Comparison of ENCODE assay signal across 9 mouse cellular contexts in the genomic region with DNA sequence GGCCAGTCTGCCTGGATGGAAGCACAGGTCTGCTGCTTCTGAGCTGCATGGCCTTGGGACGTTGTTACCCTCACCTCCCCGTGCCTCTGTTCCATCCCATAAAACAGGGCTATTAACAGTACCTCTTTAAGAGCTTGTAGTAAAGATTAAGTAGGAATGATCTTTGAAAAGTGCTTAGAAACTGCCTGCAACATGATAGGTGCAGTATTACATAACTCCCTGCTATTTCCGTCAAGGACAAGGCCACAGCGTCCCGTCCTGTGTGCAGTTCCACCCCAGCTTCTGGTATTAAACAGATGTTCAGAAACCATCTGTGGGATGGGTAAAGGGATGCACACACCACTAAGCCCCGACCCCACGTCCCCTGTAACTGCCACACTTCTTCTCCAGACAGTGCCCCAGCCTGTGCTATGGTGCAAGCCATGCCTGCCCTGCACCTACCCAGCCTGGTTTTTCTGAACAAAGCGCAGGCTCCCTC.
A peak's percentile ranks its signal among the peaks of the same experiment; 100 is the strongest.
DNase-seq lines count a peak whose midpoint lies in the region; ATAC-seq and TF ChIP-seq lines count a peak whose summit lies in the region.
"Had no signal": no experiment of that assay in that cellular context is flagged by ENCODE, and none has a peak within 500 bp of the region (broad histone marks: within the 10 kb centered on the region; RNA-seq: fewer than 3 reads in every experiment).

No protein-coding gene starts in this region.

- 39% methylated on average over 8 of the region's 8 CpGs for WGBS in limb, embryonic 11.5 days
- WGBS in limb, embryonic 10.5 days = 69% methylated on average over 8 of the region's 8 CpGs
- WGBS in limb, embryonic 14.5 days = 14% methylated on average over 8 of the region's 8 CpGs
- 73% methylated on average over 8 of the region's 8 CpGs for WGBS in neural tube, embryonic 15.5 days

- no peaks in the 10 kb centered on the region for H3K36me3 ChIP-seq in limb, embryonic 11.5 days (ENCODE audit: control insufficient read depth, insufficient read depth, low read length)
- no peaks in the 10 kb centered on the region; the same call in 1 of the 2 replicates for H3K36me3 ChIP-seq in limb, embryonic 10.5 days
- H3K36me3 ChIP-seq in limb, embryonic 14.5 days (ENCODE audit: control insufficient read depth, insufficient read depth, low read length) = peaks cover 5% of the 10 kb centered on the region
- no peaks in the 10 kb centered on the region for H3K36me3 ChIP-seq in neural tube, embryonic 15.5 days

- no peak for DNase-seq in limb, embryonic 11.5 days (ENCODE audit: low spot score)
- DNase-seq in limb, embryonic 10.5 days (ENCODE audit: low spot score) = no peak
- peak; percentile 66 for DNase-seq in brain, adult 2 months (ENCODE audit: low read depth, low spot score)
- peak; percentile 61 to 70 for DNase-seq in heart, adult 9 months (ENCODE audit: low spot score in 2 of 2)
- no peak for DNase-seq in limb, embryonic 14.5 days (ENCODE audit: low spot score)
- DNase-seq in frontal cortex, postnatal 25 days (ENCODE audit: low spot score in 2 of 2) = no peak
- DNase-seq: cerebellum, adult 11-12 months; layer of hippocampus, adult 9-11 months had no signal

- ATAC-seq in limb, embryonic 11.5 days (ENCODE audit: insufficient number of reproducible peaks, low FRiP score, low TSS enrichment, low read depth) = peak; percentile 69; the same call in 1 of the 2 replicates
- peak; percentile 29; the same call in 1 of the 2 replicates for ATAC-seq in limb, embryonic 14.5 days (ENCODE audit: low FRiP score, low read depth)
- no peak for ATAC-seq in neural tube, embryonic 15.5 days (ENCODE audit: low FRiP score)

- no peak overlapping the region for H3K4me2 ChIP-seq in limb, embryonic 11.5 days (ENCODE audit: low read depth, severe bottlenecking)
- no peak overlapping the region for H3K4me2 ChIP-seq in limb, embryonic 14.5 days (replicated peaks; ENCODE audit: low read depth, low read length, severe bottlenecking)
- H3K4me2 ChIP-seq in neural tube, embryonic 15.5 days = no peak overlapping the region

- H3K4me1 ChIP-seq in limb, embryonic 11.5 days (ENCODE audit: control insufficient read depth, insufficient read depth, low read length) = peaks cover 15% of the 10 kb centered on the region
- H3K4me1 ChIP-seq in limb, embryonic 10.5 days = peaks cover 44% of the 10 kb centered on the region
- H3K4me1 ChIP-seq in limb, embryonic 14.5 days (ENCODE audit: control insufficient read depth, insufficient read depth, low read length) = peaks cover 67% of the 10 kb centered on the region
- 0 out of 2 replicates have a peak, but pooled peaks cover 15% of the 10 kb centered on the region for H3K4me1 ChIP-seq in neural tube, embryonic 15.5 days

- H3K27me3 ChIP-seq in limb, embryonic 11.5 days (ENCODE audit: control insufficient read depth, insufficient read depth, low read length) = no peaks in the 10 kb centered on the region
- no peaks in the 10 kb centered on the region for H3K27me3 ChIP-seq in limb, embryonic 10.5 days (ENCODE audit: low read depth, poor library complexity, severe bottlenecking)
- no peaks in the 10 kb centered on the region for H3K27me3 ChIP-seq in limb, embryonic 14.5 days (ENCODE audit: control insufficient read depth, insufficient read depth, low read length)
- H3K27me3 ChIP-seq in neural tube, embryonic 15.5 days (replicated peaks) = no peaks in the 10 kb centered on the region

- no peak overlapping the region for H3K27ac ChIP-seq in limb, embryonic 11.5 days (replicated peaks; ENCODE audit: low read depth, low read length)
- no peak overlapping the region for H3K27ac ChIP-seq in limb, embryonic 10.5 days
- H3K27ac ChIP-seq in limb, embryonic 14.5 days (replicated peaks; ENCODE audit: low read depth, low read length) = 0 out of 2 replicates have a peak overlapping the region, but pooled peaks have one; percentile 39
- no peak overlapping the region for H3K27ac ChIP-seq in neural tube, embryonic 15.5 days (replicated peaks)

- no peaks in the 10 kb centered on the region for H3K9me3 ChIP-seq in limb, embryonic 11.5 days (ENCODE audit: control insufficient read depth, low read length)
- H3K9me3 ChIP-seq in limb, embryonic 10.5 days (replicated peaks) = no peaks in the 10 kb centered on the region
- no peaks in the 10 kb centered on the region for H3K9me3 ChIP-seq in limb, embryonic 14.5 days (ENCODE audit: control insufficient read depth, low read length)
- H3K9me3 ChIP-seq in neural tube, embryonic 15.5 days (replicated peaks) = no peaks in the 10 kb centered on the region

- H3K9ac ChIP-seq in limb, embryonic 11.5 days (ENCODE audit: low read length) = no peak overlapping the region
- H3K9ac ChIP-seq in limb, embryonic 14.5 days (ENCODE audit: low read depth, low read length, severe bottlenecking) = 0 out of 2 replicates have a peak overlapping the region, but pooled peaks have one; percentile 16
- no peak overlapping the region; the same call in 1 of the 2 replicates for H3K9ac ChIP-seq in neural tube, embryonic 15.5 days (replicated peaks)

- TF ChIP-seq POLR2A in limb, embryonic 14.5 days (IDR thresholded peaks at IDR 0.05; ENCODE audit: borderline replicate concordance, extremely low read depth, insufficient read depth, insufficient read length) = no peak

- no peak overlapping the region for H3K4me3 ChIP-seq in limb, embryonic 11.5 days (ENCODE audit: low read depth, low read length)
- H3K4me3 ChIP-seq in limb, embryonic 10.5 days = no peak overlapping the region
- H3K4me3 ChIP-seq in limb, embryonic 14.5 days (replicated peaks; ENCODE audit: low read length) = no peak overlapping the region
- H3K4me3 ChIP-seq in neural tube, embryonic 15.5 days (replicated peaks) = no peak overlapping the region

Comparison
In these comparisons a context has a peak if more than half of its experiments do, and no peak if none do; other contexts are left out.
1. DNase-seq: peak in brain, adult 2 months (single experiment) and heart, adult 9 months (2 of 2); none in limb, embryonic 11.5 days (single experiment), limb, embryonic 10.5 days (single experiment), limb, embryonic 14.5 days (single experiment) and frontal cortex, postnatal 25 days (0 of 2).